Mouse (Mus musculus): ENCODE data around the gene Lce1d.

- no peak for TF ChIP-seq CTCF (IDR thresholded peaks at IDR 0.05; ENCODE audit: insufficient read depth, low read depth, low read length)
- TF ChIP-seq POLR2A (IDR thresholded peaks at IDR 0.05; ENCODE audit: insufficient read depth, low read depth, low read length): no peak
These were observed 22.0 kb upstream of the Lce1d start, which contains the start of gene Lce1e for GRCm38 (mm10) chr3:92708974-92709373.

All from olfactory bulb, adult 2 months (tissue).